In the genomic region with DNA sequence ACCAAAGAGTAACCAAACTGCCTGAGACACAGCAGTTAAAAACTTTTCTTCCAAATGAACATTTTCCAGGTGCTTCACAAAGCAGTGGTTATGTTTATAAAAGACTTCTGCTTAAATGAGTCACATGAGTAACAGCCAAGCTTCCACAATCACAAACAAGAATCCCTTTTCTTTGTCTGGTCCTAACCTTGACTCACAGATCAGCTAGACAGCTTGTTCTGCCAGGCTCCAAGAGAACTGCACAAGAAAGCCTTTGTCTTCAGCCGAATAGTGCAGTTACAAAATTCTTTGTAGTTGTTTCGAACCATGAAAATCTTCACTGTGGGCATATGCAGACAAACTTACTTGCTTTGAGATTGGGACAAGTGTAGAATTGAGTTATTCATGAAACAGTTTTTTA, we compare ENCODE assay signal across 22 mouse cellular contexts.
"Had no signal": no experiment of that assay in that cellular context is flagged by ENCODE, and none has a peak within 500 bp of the region (broad histone marks: within the 10 kb centered on the region; RNA-seq: fewer than 3 reads in every experiment).

No protein-coding gene starts in this region.

- H3K4me2 ChIP-seq: limb, embryonic 13.5 days; liver, embryonic 12.5 days; liver, embryonic 15.5 days; lung, embryonic 15.5 days; midbrain, embryonic 11.5 days; stomach, embryonic 15.5 days had no signal

- H3K9me3 ChIP-seq: limb, embryonic 10.5 days; limb, embryonic 13.5 days; liver, embryonic 12.5 days; liver, embryonic 15.5 days; lung, embryonic 15.5 days; stomach, embryonic 15.5 days had no signal

- H3K4me1 ChIP-seq: limb, embryonic 10.5 days; limb, embryonic 13.5 days; liver, embryonic 12.5 days; liver, embryonic 15.5 days; lung, embryonic 15.5 days; stomach, embryonic 15.5 days had no signal

- H3K36me3 ChIP-seq: limb, embryonic 10.5 days; limb, embryonic 13.5 days; liver, embryonic 12.5 days; liver, embryonic 15.5 days; lung, embryonic 15.5 days; stomach, embryonic 15.5 days had no signal

- H3K4me3 ChIP-seq: left cerebral cortex, adult 2 months; limb, embryonic 10.5 days; limb, embryonic 13.5 days; liver, embryonic 12.5 days; liver, embryonic 15.5 days; lung, embryonic 15.5 days; stomach, embryonic 15.5 days had no signal

- DNase-seq: kidney, adult 2 months; kidney, postnatal 25 days; layer of hippocampus, postnatal 36 days; liver; lung, adult 18-20 months; lung, postnatal 10 days; lung, postnatal 4 days; midbrain, embryonic 14.5 days; right cerebral cortex, postnatal 25 days; spleen, adult 18-20 months; thymus, adult 2 months; thymus, postnatal 14 days; thymus, postnatal 4 days had no signal

- H3K27me3 ChIP-seq: limb, embryonic 13.5 days; liver, embryonic 12.5 days; liver, embryonic 15.5 days; lung, embryonic 15.5 days; stomach, embryonic 15.5 days had no signal

- H3K9ac ChIP-seq: limb, embryonic 13.5 days; liver, embryonic 12.5 days; liver, embryonic 15.5 days; lung, embryonic 15.5 days; stomach, embryonic 15.5 days had no signal

- H3K27ac ChIP-seq: kidney, postnatal 0 days; left cerebral cortex, adult 2 months; limb, embryonic 10.5 days; limb, embryonic 13.5 days; liver, embryonic 12.5 days; liver, embryonic 15.5 days; lung, embryonic 15.5 days; stomach, embryonic 15.5 days had no signal

- ATAC-seq: liver, embryonic 12.5 days had no signal
